Mouse (Mus musculus): ENCODE measurements around the gene Ipo5. TPM values are rescaled to one million over a fixed set of nuclear protein-coding genes. Genes with fewer than 3 reads are reported as not detected.

Ipo5 gene
- polyA plus RNA-seq, 1 experiment from 2014 or later: 32.8 TPM

DNA sequence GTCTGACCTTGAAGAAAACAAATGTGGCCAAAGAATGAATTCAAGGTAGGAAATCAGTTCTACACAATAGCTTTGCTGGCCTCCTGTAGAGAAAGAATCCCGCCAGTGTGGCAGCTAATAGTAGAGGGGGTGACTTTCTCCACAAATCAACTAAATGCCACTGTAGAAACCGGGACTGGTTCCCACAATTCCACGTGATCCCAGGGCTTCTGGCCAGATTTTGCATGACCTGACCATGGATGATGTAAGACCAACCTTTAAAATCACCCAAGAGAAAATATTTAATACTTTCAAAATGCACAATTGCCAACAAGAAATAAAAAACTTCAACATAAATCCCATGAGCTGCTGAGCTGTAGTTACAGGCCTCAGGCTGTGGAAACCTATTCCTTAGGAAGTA is 1.6 kb upstream of the Ipo5 start:
- Histone ChIP-seq H3K4me2 (ENCODE audit: low read depth, low read length) (no peak overlapping the region), H3K27ac (ENCODE audit: low read length) (no peak overlapping the region), H3K4me3 (ENCODE audit: low read depth, low read length) (no peak overlapping the region), H3K36me3 (ENCODE audit: control insufficient read depth, insufficient read depth) (no peaks in the 10 kb centered on the region), H3K27me3 (ENCODE audit: control insufficient read depth, insufficient read depth, low read depth, low read length) (no peaks in the 10 kb centered on the region), H3K9ac (ENCODE audit: low read depth, low read length) (no peak overlapping the region), H3K9me3 (replicated peaks; ENCODE audit: control insufficient read depth, low read length) (no peaks in the 10 kb centered on the region), H3K4me1 (ENCODE audit: control insufficient read depth, low read depth, low read length) (peaks cover 15% of the 10 kb centered on the region)
- ATAC-seq (ENCODE audit: low read depth): no peak
- WGBS (ENCODE audit: insufficient replicate concordance): 81% methylated on average over 3 of the region's 3 CpGs

- peak; percentile 18 for ATAC-seq (ENCODE audit: low read depth)
- H3K27ac ChIP-seq (ENCODE audit: low read length): peak overlapping the region; percentile 37; the same call in 1 of the 2 replicates
- WGBS (ENCODE audit: insufficient replicate concordance): 0% methylated on average over 18 of the region's 18 CpGs
Measured at GRCm38 (mm10) chr14:120910320-120910719, 704 bp upstream of the Ipo5 start.

DNA sequence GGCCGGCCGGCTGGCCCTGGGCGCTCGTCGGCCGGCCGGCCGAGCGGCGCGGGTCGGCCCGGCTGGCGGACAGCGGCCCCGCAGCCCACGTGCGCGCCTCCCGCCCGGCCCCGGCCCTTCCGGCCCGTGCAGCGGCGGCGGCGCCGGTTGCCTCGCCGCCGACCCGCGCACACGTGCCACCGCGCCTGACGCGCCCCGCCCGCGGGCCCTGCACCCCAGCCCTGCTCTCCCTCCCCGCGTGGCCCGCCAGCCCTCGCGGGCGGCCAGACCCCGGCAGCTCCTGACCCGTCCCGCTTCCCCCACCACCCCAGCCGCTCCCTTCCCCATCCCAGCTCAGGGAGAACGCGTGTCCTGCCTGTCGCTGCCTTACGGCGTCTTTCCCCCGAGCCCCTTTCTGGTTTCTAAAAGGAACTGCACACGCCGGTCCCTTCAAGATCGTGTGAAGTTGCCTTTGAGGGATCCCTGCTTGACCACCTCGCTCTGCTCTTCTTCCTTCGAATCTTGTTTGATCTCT is 421 bp downstream of the Ipo5 start:
- Histone ChIP-seq H3K27me3 (ENCODE audit: control insufficient read depth, insufficient read depth, low read depth, low read length) (no peaks in the 10 kb centered on the region), H3K9me3 (replicated peaks; ENCODE audit: control insufficient read depth, low read length) (no peaks in the 10 kb centered on the region), H3K36me3 (ENCODE audit: control insufficient read depth, insufficient read depth) (no peaks in the 10 kb centered on the region), H3K4me3 (ENCODE audit: low read depth, low read length) (peak overlapping the region; percentile 92), H3K4me2 (ENCODE audit: low read depth, low read length) (peak overlapping the region; percentile 93), H3K9ac (ENCODE audit: low read depth, low read length) (peak overlapping the region; percentile 82), H3K4me1 (ENCODE audit: control insufficient read depth, low read depth, low read length) (peaks cover 15% of the 10 kb centered on the region), H3K27ac (ENCODE audit: low read length) (peak overlapping the region; percentile 86)
- WGBS (ENCODE audit: insufficient replicate concordance): 0% methylated on average over 24 of the region's 63 CpGs
- ATAC-seq (ENCODE audit: low read depth): peak; percentile 32

More at GRCm38 (mm10) chr14:120910320-120910719, 704 bp upstream of the Ipo5 start:
- Histone ChIP-seq H3K27me3 (ENCODE audit: control insufficient read depth, insufficient read depth, low read depth, low read length) (no peaks in the 10 kb centered on the region), H3K4me2 (ENCODE audit: low read depth, low read length) (peak overlapping the region; percentile 98), H3K36me3 (ENCODE audit: control insufficient read depth, insufficient read depth) (no peaks in the 10 kb centered on the region), H3K9me3 (replicated peaks; ENCODE audit: control insufficient read depth, low read length) (no peaks in the 10 kb centered on the region), H3K9ac (ENCODE audit: low read depth, low read length) (peak overlapping the region; percentile 82), H3K4me3 (ENCODE audit: low read depth, low read length) (peak overlapping the region; percentile 92), H3K4me1 (ENCODE audit: control insufficient read depth, low read depth, low read length) (peaks cover 15% of the 10 kb centered on the region)

DNA sequence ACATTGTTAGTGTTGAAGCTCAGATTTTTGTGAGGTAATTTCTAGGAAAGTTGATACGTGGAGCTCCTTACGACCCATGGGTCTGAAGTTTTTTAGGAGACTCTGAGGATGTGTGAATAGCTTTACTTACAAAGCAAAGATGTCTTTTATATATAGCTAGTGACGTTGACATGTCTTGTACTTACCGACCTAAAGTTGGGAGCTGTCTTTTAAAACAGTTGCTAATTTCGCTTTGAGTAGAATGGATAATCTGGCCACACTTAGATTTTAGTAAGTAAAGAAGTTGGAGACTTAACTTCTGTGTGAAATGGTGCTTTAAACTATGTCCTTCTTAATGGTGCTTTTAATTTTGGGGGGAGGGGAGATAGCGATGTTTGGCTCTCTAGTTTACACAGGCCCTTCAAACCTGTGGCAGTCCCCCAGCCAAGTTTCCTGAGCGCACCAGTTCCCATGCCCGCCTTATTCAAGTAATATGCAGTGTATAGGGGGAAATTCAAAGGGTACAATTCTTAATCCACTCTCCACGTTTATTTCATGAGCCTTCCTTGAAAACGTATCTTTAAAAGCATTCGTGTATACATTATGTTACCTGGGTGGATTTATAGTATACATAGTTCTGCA is 1.2 kb downstream of the Ipo5 start:
- Histone ChIP-seq H3K27ac (ENCODE audit: low read length) (no peak overlapping the region), H3K27me3 (ENCODE audit: control insufficient read depth, insufficient read depth, low read depth, low read length) (no peaks in the 10 kb centered on the region), H3K9ac (ENCODE audit: low read depth, low read length) (peak overlapping the region; percentile 82), H3K4me3 (ENCODE audit: low read depth, low read length) (peak overlapping the region; percentile 92), H3K9me3 (replicated peaks; ENCODE audit: control insufficient read depth, low read length) (no peaks in the 10 kb centered on the region), H3K4me2 (ENCODE audit: low read depth, low read length) (peak overlapping the region; percentile 93), H3K36me3 (ENCODE audit: control insufficient read depth, insufficient read depth) (peaks cover under 1% of the 10 kb centered on the region; the same call in 1 of the 2 replicates), H3K4me1 (ENCODE audit: control insufficient read depth, low read depth, low read length) (peaks cover 15% of the 10 kb centered on the region)
- no peak for ATAC-seq (ENCODE audit: low read depth)
- WGBS (ENCODE audit: insufficient replicate concordance): 10% methylated on average over 11 of the region's 11 CpGs

DNA sequence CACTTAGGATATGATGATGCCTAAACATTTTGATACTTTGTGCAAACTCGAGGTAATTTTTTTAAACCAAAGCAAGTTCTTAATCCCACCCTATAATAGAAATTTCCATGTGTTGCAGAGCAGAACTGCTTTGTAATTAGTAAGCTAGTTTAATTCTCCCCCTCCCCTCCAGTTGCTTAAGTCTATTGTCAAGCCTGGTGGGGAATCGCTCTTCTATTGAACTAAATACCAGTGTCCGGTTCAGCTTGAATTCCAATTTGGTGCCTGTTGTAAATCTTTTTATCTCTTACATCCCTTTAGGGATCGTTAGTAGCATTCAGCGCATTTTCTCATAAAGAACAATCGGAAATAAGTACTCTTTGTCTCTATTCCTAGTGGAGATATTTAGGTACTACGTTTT is 1.9 kb downstream of the Ipo5 start:
- no peak for ATAC-seq (ENCODE audit: low read depth)
- peak overlapping the region; percentile 93 for H3K4me2 ChIP-seq (ENCODE audit: low read depth, low read length)
- WGBS (ENCODE audit: insufficient replicate concordance): 55% methylated on average over 7 of the region's 7 CpGs
- H3K4me3 ChIP-seq (ENCODE audit: low read depth, low read length): peak overlapping the region; percentile 92
- peaks cover 15% of the 10 kb centered on the region for H3K4me1 ChIP-seq (ENCODE audit: control insufficient read depth, low read depth, low read length)
- H3K36me3 ChIP-seq (ENCODE audit: control insufficient read depth, insufficient read depth): peaks cover 4% of the 10 kb centered on the region; the same call in 1 of the 2 replicates
- no peaks in the 10 kb centered on the region for H3K27me3 ChIP-seq (ENCODE audit: control insufficient read depth, insufficient read depth, low read depth, low read length)
- no peaks in the 10 kb centered on the region for H3K9me3 ChIP-seq (replicated peaks; ENCODE audit: control insufficient read depth, low read length)
- H3K9ac ChIP-seq (ENCODE audit: low read depth, low read length): peak overlapping the region; percentile 82; the same call in 1 of the 2 replicates
- no peak overlapping the region for H3K27ac ChIP-seq (ENCODE audit: low read length)

DNA sequence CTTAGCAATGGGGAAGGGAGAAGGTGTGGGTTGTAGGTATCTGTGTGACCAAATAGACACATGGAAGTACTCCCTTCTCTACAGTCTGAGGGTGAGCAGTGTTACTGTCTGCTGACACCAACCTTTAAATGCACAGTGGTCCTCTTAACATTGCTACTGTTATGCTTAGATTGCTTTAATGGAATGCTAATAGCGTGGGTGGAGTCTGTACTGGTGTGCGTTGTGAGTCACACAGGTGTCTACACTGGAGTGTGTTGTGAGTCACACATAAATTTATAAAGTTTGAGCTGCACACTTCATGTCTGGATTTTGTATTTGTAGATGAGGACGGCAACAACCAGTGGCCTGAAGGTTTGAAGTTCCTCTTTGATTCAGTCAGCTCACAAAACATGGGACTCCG is 10.8 kb downstream of the Ipo5 start:
- H3K27me3 ChIP-seq (ENCODE audit: control insufficient read depth, insufficient read depth, low read depth, low read length): no peaks in the 10 kb centered on the region
- ATAC-seq (ENCODE audit: low read depth): no peak
- H3K27ac ChIP-seq (ENCODE audit: low read length): no peak overlapping the region
- H3K4me3 ChIP-seq (ENCODE audit: low read depth, low read length): no peak overlapping the region
- no peaks in the 10 kb centered on the region for H3K9me3 ChIP-seq (replicated peaks; ENCODE audit: control insufficient read depth, low read length)
- H3K4me2 ChIP-seq (ENCODE audit: low read depth, low read length): no peak overlapping the region
- H3K9ac ChIP-seq (ENCODE audit: low read depth, low read length): no peak overlapping the region
- H3K36me3 ChIP-seq (ENCODE audit: control insufficient read depth, insufficient read depth): peaks cover 55% of the 10 kb centered on the region
- no peaks in the 10 kb centered on the region for H3K4me1 ChIP-seq (ENCODE audit: control insufficient read depth, low read depth, low read length)
- 82% methylated on average over 4 of the region's 4 CpGs for WGBS (ENCODE audit: insufficient replicate concordance)

DNA sequence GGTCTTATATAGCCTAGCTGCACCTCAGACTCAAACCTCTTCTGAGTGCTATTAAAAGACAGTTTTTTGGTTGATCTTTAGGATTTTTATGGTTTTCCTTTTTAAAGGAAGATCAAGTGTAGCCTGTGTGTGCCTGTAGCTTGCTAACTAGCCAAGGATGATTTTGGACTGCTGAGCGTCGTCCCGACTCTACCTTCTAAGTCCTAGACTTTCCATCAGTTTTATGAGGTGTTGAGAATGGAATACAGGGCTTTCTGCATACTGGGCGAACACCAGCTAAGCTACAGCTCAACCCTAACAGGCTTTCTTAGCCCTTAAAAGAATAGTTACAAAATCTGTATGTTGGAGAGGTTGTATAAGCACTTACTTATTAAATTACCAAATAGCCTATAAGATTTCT is 13.0 kb downstream of the Ipo5 start:
- 78% methylated on average over 4 of the region's 4 CpGs for WGBS (ENCODE audit: insufficient replicate concordance)
- no peaks in the 10 kb centered on the region for H3K4me1 ChIP-seq (ENCODE audit: control insufficient read depth, low read depth, low read length)
- no peak for ATAC-seq (ENCODE audit: low read depth)
- H3K27me3 ChIP-seq (ENCODE audit: control insufficient read depth, insufficient read depth, low read depth, low read length): no peaks in the 10 kb centered on the region
- peaks cover 60% of the 10 kb centered on the region for H3K36me3 ChIP-seq (ENCODE audit: control insufficient read depth, insufficient read depth)
- H3K9ac ChIP-seq (ENCODE audit: low read depth, low read length): no peak overlapping the region
- no peaks in the 10 kb centered on the region for H3K9me3 ChIP-seq (replicated peaks; ENCODE audit: control insufficient read depth, low read length)
- no peak overlapping the region for H3K27ac ChIP-seq (ENCODE audit: low read length)
- no peak overlapping the region for H3K4me3 ChIP-seq (ENCODE audit: low read depth, low read length)
- no peak overlapping the region for H3K4me2 ChIP-seq (ENCODE audit: low read depth, low read length)

DNA sequence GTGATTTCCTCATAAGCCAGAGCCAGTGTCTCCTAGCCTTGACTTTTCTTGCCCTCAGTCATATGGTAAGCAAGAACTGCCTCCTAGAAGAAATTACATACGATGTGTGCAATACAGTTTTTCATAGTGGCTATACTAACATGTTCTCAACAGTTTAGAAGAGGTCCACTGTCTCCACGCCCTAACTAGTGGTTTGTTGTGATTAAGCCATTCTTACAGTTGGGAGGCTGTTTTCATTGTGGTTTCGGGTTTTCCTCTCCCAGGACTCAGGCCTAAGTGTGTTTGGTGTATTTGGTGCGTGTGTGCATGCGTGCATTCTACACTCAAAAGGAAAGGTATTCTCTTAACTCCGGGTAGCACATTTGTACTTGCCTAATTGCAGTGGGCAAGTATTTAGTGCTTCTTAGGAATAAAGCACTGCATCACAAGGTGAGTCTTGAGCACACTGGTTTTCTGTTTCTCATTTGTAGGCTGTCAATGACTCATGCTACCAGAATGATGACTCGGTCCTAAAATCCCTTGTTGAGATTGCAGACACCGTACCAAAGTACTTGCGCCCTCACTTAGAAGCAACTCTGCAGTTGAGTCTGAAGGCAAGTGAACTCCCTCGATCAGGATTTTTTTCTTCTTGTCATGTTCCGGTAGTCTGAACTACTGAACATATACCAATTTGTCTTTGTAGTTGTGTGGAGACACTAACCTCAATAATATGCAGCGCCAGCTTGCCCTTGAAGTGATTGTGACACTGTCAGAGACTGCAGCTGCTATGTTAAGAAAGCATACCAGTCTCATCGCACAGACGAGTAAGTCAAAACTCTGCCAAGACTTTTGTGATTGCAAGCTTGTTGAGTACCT is 14.9 kb downstream of the Ipo5 start:
- H3K4me3 ChIP-seq (ENCODE audit: low read depth, low read length): no peak overlapping the region
- no peaks in the 10 kb centered on the region for H3K4me1 ChIP-seq (ENCODE audit: control insufficient read depth, low read depth, low read length)
- ATAC-seq (ENCODE audit: low read depth): no peak
- H3K27ac ChIP-seq (ENCODE audit: low read length): no peak overlapping the region
- no peak overlapping the region for H3K9ac ChIP-seq (ENCODE audit: low read depth, low read length)
- H3K36me3 ChIP-seq (ENCODE audit: control insufficient read depth, insufficient read depth): peaks cover 55% of the 10 kb centered on the region
- 80% methylated on average over 14 of the region's 14 CpGs for WGBS (ENCODE audit: insufficient replicate concordance)
- no peaks in the 10 kb centered on the region for H3K27me3 ChIP-seq (ENCODE audit: control insufficient read depth, insufficient read depth, low read depth, low read length)
- no peaks in the 10 kb centered on the region for H3K9me3 ChIP-seq (replicated peaks; ENCODE audit: control insufficient read depth, low read length)
- H3K4me2 ChIP-seq (ENCODE audit: low read depth, low read length): no peak overlapping the region

DNA sequence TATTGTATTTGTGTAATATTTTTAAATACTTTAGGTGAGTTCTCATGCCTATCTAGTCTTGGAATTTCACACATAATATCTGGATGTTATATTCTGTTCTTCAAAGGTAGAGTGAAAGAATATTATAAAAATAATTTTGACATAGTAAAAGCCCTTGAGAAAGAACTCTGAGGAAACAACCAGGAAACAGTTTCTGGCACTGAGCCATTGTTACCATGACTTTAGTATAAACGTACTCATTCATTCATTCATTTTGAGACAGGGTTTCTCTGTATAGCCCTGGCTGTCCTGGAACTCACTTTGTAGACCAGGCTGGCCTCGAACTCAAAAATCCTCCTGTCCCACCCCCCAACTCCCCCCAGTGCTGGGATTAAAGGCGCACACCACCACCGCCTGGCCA is 20.2 kb downstream of the Ipo5 start:
- Histone ChIP-seq H3K4me1 (ENCODE audit: control insufficient read depth, low read depth, low read length) (no peaks in the 10 kb centered on the region), H3K9ac (ENCODE audit: low read depth, low read length) (no peak overlapping the region), H3K27me3 (ENCODE audit: control insufficient read depth, insufficient read depth, low read depth, low read length) (no peaks in the 10 kb centered on the region), H3K4me3 (ENCODE audit: low read depth, low read length) (no peak overlapping the region), H3K4me2 (ENCODE audit: low read depth, low read length) (no peak overlapping the region), H3K36me3 (ENCODE audit: control insufficient read depth, insufficient read depth) (peaks cover 53% of the 10 kb centered on the region), H3K9me3 (replicated peaks; ENCODE audit: control insufficient read depth, low read length) (no peaks in the 10 kb centered on the region), H3K27ac (ENCODE audit: low read length) (no peak overlapping the region)
- no peak for ATAC-seq (ENCODE audit: low read depth)
- WGBS (ENCODE audit: insufficient replicate concordance): 84% methylated on average over 4 of the region's 4 CpGs

Data from liver, embryonic 16.5 days (tissue).